Mouse (Mus musculus): ENCODE data around the gene Ifitm1.

DNA sequence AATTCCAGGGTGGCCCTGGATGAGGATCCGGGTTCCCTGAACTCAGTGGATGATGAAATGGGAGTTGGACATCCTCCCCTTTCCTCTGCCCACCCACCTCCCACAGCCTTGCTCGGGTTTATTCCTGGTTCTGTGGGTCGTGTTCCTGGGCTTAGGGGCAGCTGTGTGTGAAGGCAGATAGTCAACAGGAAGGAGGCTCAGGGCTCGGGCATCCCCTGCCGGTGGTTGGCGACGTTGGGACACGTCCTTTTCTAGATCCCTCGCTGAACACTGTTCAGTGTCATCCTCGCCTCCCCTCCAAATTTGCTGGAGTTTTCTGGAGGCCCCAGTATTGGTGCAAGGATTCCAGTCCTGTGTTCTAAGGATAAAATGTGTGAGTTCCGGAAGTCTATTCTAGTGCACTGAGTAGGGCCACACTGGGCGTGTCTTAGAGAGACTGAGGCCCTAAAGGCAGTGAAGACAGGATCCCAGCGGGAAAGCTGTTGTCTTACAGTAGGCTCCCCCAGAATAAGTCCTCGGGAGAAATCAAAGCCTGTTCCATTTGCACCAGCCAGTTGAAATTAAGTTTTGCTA, 24.2 kb downstream of the Ifitm1 start:
- TF ChIP-seq CTCF (IDR thresholded peaks at IDR 0.05; ENCODE audit: low read depth) (peak; percentile 44), EP300 (IDR thresholded peaks at IDR 0.05; ENCODE audit: low read depth) (no peak)

All from liver, embryonic 14.5 days (tissue).